Mouse (Mus musculus): Measurements from ENCODE around the gene Pgrmc1.
A peak's percentile ranks its signal among the peaks of the same experiment; 100 is the strongest.

The Pgrmc1 gene

GRCm38 (mm10) chrX:36604040-36604439 is 6.0 kb downstream of the Pgrmc1 start:
- DNase-seq, result no peak

GRCm38 (mm10) chrX:36609117-36609516 is 11.1 kb downstream of the Pgrmc1 start:
- no peak for DNase-seq

- DNase-seq, result no peak
Observed at GRCm38 (mm10) chrX:36628102-36628501, 30.1 kb downstream of the Pgrmc1 start.

GRCm38 (mm10) chrX:36630771-36631170 is 32.8 kb downstream of the Pgrmc1 start:
- no peak for DNase-seq

- peak; percentile 34 to 36 for DNase-seq
Observed at GRCm38 (mm10) chrX:36640046-36640445, 42.0 kb downstream of the Pgrmc1 start.

GRCm38 (mm10) chrX:36644657-36645551 is 46.9 kb downstream of the Pgrmc1 start, which contains the start of gene Akap17b:
TSS of gene Akap17b (minus strand) at chrX:36645395.
- peak; percentile 79 to 82 for DNase-seq

Data from cerebellum, postnatal 36 days (tissue).